Mouse (Mus musculus) frontal cortex, postnatal 36 days (tissue): ENCODE results near the gene Wdr72.
A peak's percentile ranks its signal among the peaks of the same experiment; 100 is the strongest.

Experiments used
- DNase-seq, 2 experiments: peaks; one replicate each; pipeline ENCODE4 v3.0.0; 2022; ENCODE audit warnings: low spot score in 2 of 2

The Wdr72 gene

GRCm38 (mm10) chr9:74109761-74110460, at the start of gene Wdr72:
Gene Wdr72, plus strand, starts transcription at chr9:74110356.
- DNase-seq: no peak

- no peak for DNase-seq
Observed at GRCm38 (mm10) chr9:74066278-74066677, 43.9 kb upstream of the Wdr72 start.

GRCm38 (mm10) chr9:74066766-74067165, 43.4 kb upstream of the Wdr72 start:
- no peak for DNase-seq

- no peak for DNase-seq
Observed at GRCm38 (mm10) chr9:74075958-74076357, 34.2 kb upstream of the Wdr72 start.

GRCm38 (mm10) chr9:74078458-74078857, 31.7 kb upstream of the Wdr72 start:
- no peak for DNase-seq

GRCm38 (mm10) chr9:74080241-74080640, 29.9 kb upstream of the Wdr72 start:
- DNase-seq: no peak

- DNase-seq: no peak
Observed at GRCm38 (mm10) chr9:74101591-74101990, 8.6 kb upstream of the Wdr72 start.

GRCm38 (mm10) chr9:74102615-74103014, 7.5 kb upstream of the Wdr72 start:
- no peak for DNase-seq

- no peak for DNase-seq
Observed at GRCm38 (mm10) chr9:74110461-74110816, 283 bp downstream of the Wdr72 start.

- DNase-seq: no peak
Observed at GRCm38 (mm10) chr9:74112526-74112925, 2.4 kb downstream of the Wdr72 start.

GRCm38 (mm10) chr9:74126222-74126621, 16.1 kb downstream of the Wdr72 start:
- DNase-seq: no peak

- no peak for DNase-seq
Observed at GRCm38 (mm10) chr9:74134010-74134409, 23.9 kb downstream of the Wdr72 start.

GRCm38 (mm10) chr9:74141864-74142263, 31.7 kb downstream of the Wdr72 start:
- DNase-seq: peak; percentile 53 to 79

GRCm38 (mm10) chr9:74142705-74143104, 32.5 kb downstream of the Wdr72 start:
- DNase-seq: no peak

GRCm38 (mm10) chr9:74145203-74145602, 35.0 kb downstream of the Wdr72 start:
- DNase-seq: no peak

- DNase-seq: no peak
Observed at GRCm38 (mm10) chr9:74148306-74148705, 38.1 kb downstream of the Wdr72 start.

- no peak for DNase-seq
Observed at GRCm38 (mm10) chr9:74160361-74160933, 50.3 kb downstream of the Wdr72 start.

- DNase-seq: no peak
Observed at GRCm38 (mm10) chr9:74165697-74166096, 55.5 kb downstream of the Wdr72 start.

- DNase-seq: peak in 1 of 2 experiments; percentile 17
Observed at GRCm38 (mm10) chr9:74169904-74170303, 59.7 kb downstream of the Wdr72 start.

GRCm38 (mm10) chr9:74186748-74187400, 76.7 kb downstream of the Wdr72 start:
- no peak for DNase-seq

GRCm38 (mm10) chr9:74187401-74188029, 77.4 kb downstream of the Wdr72 start:
- DNase-seq: no peak

GRCm38 (mm10) chr9:74194898-74195297, 84.7 kb downstream of the Wdr72 start:
- no peak for DNase-seq

- DNase-seq: no peak
Observed at GRCm38 (mm10) chr9:74228272-74228671, 118.1 kb downstream of the Wdr72 start.
